Mouse (Mus musculus) limb, embryonic 15.5 days (tissue): ENCODE measurements around the gene Hist1h3e. TPM values are rescaled to one million over a fixed set of nuclear protein-coding genes. Genes with fewer than 3 reads are reported as not detected.

ENCODE experiments used
- ATAC-seq: fragments of 200-750 bp; cut with Nextera tagmentation; 2 replicates; pipeline ENCODE4 v1.8.0; 2017; ENCODE audit warnings: low read depth, moderate TSS enrichment; ENCODE audit not compliant: insufficient number of reproducible peaks, low FRiP score, low TSS enrichment
- H3K27ac ChIP-seq: fragments of 300-500 bp; sonication (generic); 2 replicates; pipeline ENCODE4 v1.5.1; 2015; ENCODE audit warnings: moderate library complexity, mild to moderate bottlenecking, inconsistent platforms
- H3K27me3 ChIP-seq: fragments of 300-500 bp; sonication (generic); 2 replicates; pipeline ENCODE4 v1.6.1; 2015; ENCODE audit warnings: inconsistent platforms
- H3K36me3 ChIP-seq: fragments of 300-500 bp; sonication (generic); 2 replicates; pipeline ENCODE4 v1.6.1; 2015; ENCODE audit warnings: inconsistent platforms
- H3K4me1 ChIP-seq: fragments of 300-500 bp; sonication (generic); 2 replicates; pipeline ENCODE4 v1.6.1; 2015; ENCODE audit warnings: inconsistent platforms
- H3K4me2 ChIP-seq: fragments of 300-500 bp; sonication (generic); 2 replicates; pipeline ENCODE4 v1.6.1; 2015; ENCODE audit warnings: mild to moderate bottlenecking, inconsistent platforms
- H3K4me3 ChIP-seq: fragments of 300-500 bp; sonication (generic); 2 replicates; pipeline ENCODE4 v1.5.1; 2015; ENCODE audit warnings: mild to moderate bottlenecking, inconsistent platforms
- H3K9ac ChIP-seq: fragments of 300-500 bp; sonication (generic); 2 replicates; pipeline ENCODE4 v1.6.1; 2015; ENCODE audit warnings: inconsistent platforms
- H3K9me3 ChIP-seq: fragments of 300-500 bp; sonication (generic); 2 replicates; pipeline ENCODE4 v1.6.1; 2016; ENCODE audit warnings: inconsistent platforms
- WGBS: fragments of 180-500 bp; shearing (Covaris S2); methylation state at CpG from one replicate; pipeline ENCODE4 v1.1.7; 2015; 5-methylcytosine and 5-hydroxymethylcytosine counted together
- microRNA-seq: library from miRNA; unstranded; fragments of <30 nt; microRNA quantifications from one replicate; pipeline ENCODE4, GENCODE M21; 2016
- polyA plus RNA-seq: library from polyadenylated mRNA; unstranded; fragments of >200 nt; fragmentation: Nextera tagmentation; extraction: Ambion mirVana; gene quantifications from 2 replicates; pipeline ENCODE4 v1.2.1, GENCODE M21; 2015

Gene Hist1h3e
- polyA plus RNA-seq, 1 experiment from 2014 or later: 4.8 TPM

- peak; percentile 25; the same call in 1 of the 2 replicates for ATAC-seq
- H3K27me3 ChIP-seq: no peaks in the 10 kb centered on the region
- H3K4me2 ChIP-seq: peak overlapping the region; percentile 56
- H3K36me3 ChIP-seq: no peaks in the 10 kb centered on the region
- under 1% methylated on average over 10 of the region's 10 CpGs for WGBS
- no peaks in the 10 kb centered on the region for H3K9me3 ChIP-seq
- no peak overlapping the region for H3K9ac ChIP-seq
- H3K4me1 ChIP-seq: peaks cover 2% of the 10 kb centered on the region; the same call in 1 of the 2 replicates
- peak overlapping the region; percentile 78 for H3K27ac ChIP-seq
- H3K4me3 ChIP-seq: peak overlapping the region; percentile 51
Observed at GRCm38 (mm10) chr13:23519416-23519815, 42.8 kb downstream of the Hist1h3e start.

GRCm38 (mm10) chr13:23518885-23519284, 43.3 kb downstream of the Hist1h3e start:
- peak overlapping the region; percentile 56 for H3K4me2 ChIP-seq
- H3K4me1 ChIP-seq: peaks cover 2% of the 10 kb centered on the region; the same call in 1 of the 2 replicates
- no peaks in the 10 kb centered on the region for H3K36me3 ChIP-seq
- ATAC-seq: 0 out of 2 replicates have a peak, but pooled peaks have one; percentile 32
- peak overlapping the region; percentile 78 for H3K27ac ChIP-seq
- peak overlapping the region; percentile 51 for H3K4me3 ChIP-seq
- no peaks in the 10 kb centered on the region for H3K27me3 ChIP-seq
- no peak overlapping the region for H3K9ac ChIP-seq
- WGBS: under 1% methylated on average over 6 of the region's 6 CpGs
- H3K9me3 ChIP-seq: no peaks in the 10 kb centered on the region

GRCm38 (mm10) chr13:23518295-23518603, 43.9 kb downstream of the Hist1h3e start:
- peak overlapping the region; percentile 77 for H3K4me2 ChIP-seq
- no peaks in the 10 kb centered on the region for H3K27me3 ChIP-seq
- H3K9ac ChIP-seq: no peak overlapping the region
- H3K36me3 ChIP-seq: no peaks in the 10 kb centered on the region
- H3K4me1 ChIP-seq: peaks cover 2% of the 10 kb centered on the region; the same call in 1 of the 2 replicates
- 0 out of 2 replicates have a peak overlapping the region, but pooled peaks have one; percentile 88 for H3K27ac ChIP-seq
- H3K9me3 ChIP-seq: no peaks in the 10 kb centered on the region
- peak overlapping the region; percentile 51 for H3K4me3 ChIP-seq
- WGBS: under 1% methylated on average over 6 of the region's 6 CpGs
- no peak for ATAC-seq

- H3K4me3 ChIP-seq: peak overlapping the region; percentile 51
- under 1% methylated on average over 27 of the region's 27 CpGs for whole genome bisulfite sequencing
- H3K9me3 ChIP-seq: no peaks in the 10 kb centered on the region
- peak overlapping the region; percentile 77 for H3K4me2 ChIP-seq
- peak; percentile 86 for ATAC-seq
- peak overlapping the region; percentile 88 for H3K27ac ChIP-seq
- H3K4me1 ChIP-seq: peaks cover 2% of the 10 kb centered on the region; the same call in 1 of the 2 replicates
- no peak overlapping the region for H3K9ac ChIP-seq
- H3K27me3 ChIP-seq: no peaks in the 10 kb centered on the region
- no peaks in the 10 kb centered on the region for H3K36me3 ChIP-seq
Observed at GRCm38 (mm10) chr13:23517603-23518294, 44.4 kb downstream of the Hist1h3e start.

- Histone ChIP-seq H3K27me3 (no peaks in the 10 kb centered on the region), H3K4me2 (peak overlapping the region; percentile 77), H3K4me1 (peaks cover 2% of the 10 kb centered on the region; the same call in 1 of the 2 replicates), H3K4me3 (peak overlapping the region; percentile 51), H3K27ac (peak overlapping the region; percentile 88), H3K36me3 (no peaks in the 10 kb centered on the region), H3K9me3 (no peaks in the 10 kb centered on the region), H3K9ac (no peak overlapping the region)
- ATAC-seq: peak; percentile 52; the same call in 1 of the 2 replicates
- WGBS: under 1% methylated on average over 19 of the region's 19 CpGs
Observed at GRCm38 (mm10) chr13:23516822-23517602, 45.2 kb downstream of the Hist1h3e start.

GRCm38 (mm10) chr13:23515826-23516620, 46.1 kb downstream of the Hist1h3e start:
- Histone ChIP-seq H3K9me3 (no peaks in the 10 kb centered on the region), H3K36me3 (no peaks in the 10 kb centered on the region), H3K27ac (0 out of 2 replicates have a peak overlapping the region, but pooled peaks have one; percentile 27), H3K27me3 (no peaks in the 10 kb centered on the region), H3K4me3 (peak overlapping the region; percentile 51), H3K4me1 (peaks cover 2% of the 10 kb centered on the region; the same call in 1 of the 2 replicates), H3K4me2 (peak overlapping the region; percentile 52), H3K9ac (no peak overlapping the region)
- WGBS: 46% methylated on average over 15 of the region's 15 CpGs
- ATAC-seq: no peak

- H3K27me3 ChIP-seq: no peaks in the 10 kb centered on the region
- H3K9me3 ChIP-seq: no peaks in the 10 kb centered on the region
- WGBS: 79% methylated on average over 5 of the region's 5 CpGs
- no peak overlapping the region for H3K4me2 ChIP-seq
- no peaks in the 10 kb centered on the region for H3K36me3 ChIP-seq
- H3K27ac ChIP-seq: no peak overlapping the region
- no peak overlapping the region for H3K4me3 ChIP-seq
- no peak for ATAC-seq
- peaks cover 2% of the 10 kb centered on the region; the same call in 1 of the 2 replicates for H3K4me1 ChIP-seq
- no peak overlapping the region for H3K9ac ChIP-seq
Observed at GRCm38 (mm10) chr13:23515281-23515680, 46.9 kb downstream of the Hist1h3e start.

GRCm38 (mm10) chr13:23513517-23513916, 48.7 kb downstream of the Hist1h3e start:
- 83% methylated on average over 1 of the region's 1 CpGs for WGBS

More at GRCm38 (mm10) chr13:23513517-23513916, 48.7 kb downstream of the Hist1h3e start:
- H3K4me2 ChIP-seq: no peak overlapping the region
- no peaks in the 10 kb centered on the region for H3K36me3 ChIP-seq
- H3K27me3 ChIP-seq: no peaks in the 10 kb centered on the region
- H3K9ac ChIP-seq: no peak overlapping the region
- no peaks in the 10 kb centered on the region for H3K9me3 ChIP-seq
- H3K27ac ChIP-seq: no peak overlapping the region
- H3K4me1 ChIP-seq: peaks cover 2% of the 10 kb centered on the region; the same call in 1 of the 2 replicates
- no peak overlapping the region for H3K4me3 ChIP-seq
- ATAC-seq: no peak

Small RNAs within 50 kb of the gene (microRNA-seq; reads per million reads assigned to microRNA genes)
- gene Gm44297: 0.61 reads per million
- gene Gm44359: not detected
- gene Gm44394: not detected
- gene n-TStga1: 2.5 reads per million, percentile 5 among the genes with 10 or more reads in this experiment

Other genes with a start within 250 kb of the Hist1h3e start
- 42.4 and 44.2 TPM in 2 replicates for gene Zfp322a, start 193.2 kb downstream of the Hist1h3e start, polyA plus RNA-seq
- 11.9 and 13.9 TPM in 2 replicates for gene Abt1, start 138.5 kb downstream of the Hist1h3e start, polyA plus RNA-seq
- gene Btn1a1, start 96.5 kb downstream of the Hist1h3e start, polyA plus RNA-seq: 0.18 and 0.22 TPM in 2 replicates
- gene Btn2a2, start 73.5 kb downstream of the Hist1h3e start, polyA plus RNA-seq: 0.61 and 0.67 TPM in 2 replicates
- 4.8 and 6.3 TPM in 2 replicates for gene Hist1h4h, start 31.3 kb downstream of the Hist1h3e start, polyA plus RNA-seq
- 4.1 and 7.5 TPM in 2 replicates for gene Hist1h2af, start 28.5 kb downstream of the Hist1h3e start, polyA plus RNA-seq
- 3.4 and 5.4 TPM in 2 replicates for gene Hist1h3g, start 26.9 kb downstream of the Hist1h3e start, polyA plus RNA-seq
- 0.77 and 0.83 TPM in 2 replicates for gene Hist1h2bh, start 19.0 kb downstream of the Hist1h3e start, polyA plus RNA-seq
- 1.1 TPM in 1 of 2 replicates, not detected in the other for gene Hist1h3f, start 18.3 kb downstream of the Hist1h3e start, polyA plus RNA-seq
- 0.65 and 0.95 TPM in 2 replicates for gene Hist1h4f, start 10.7 kb downstream of the Hist1h3e start, polyA plus RNA-seq
- 0.32 and 0.51 TPM in 2 replicates for gene Hist1h1d, start 9.1 kb downstream of the Hist1h3e start, polyA plus RNA-seq
- 68.7 and 88.5 TPM in 2 replicates for gene Hist1h2ae, start 8.9 kb upstream of the Hist1h3e start, polyA plus RNA-seq
- 5.5 and 6.0 TPM in 2 replicates for gene Hist1h2bg, start 9.0 kb upstream of the Hist1h3e start, polyA plus RNA-seq
- gene Hist1h2bf, start 11.8 kb upstream of the Hist1h3e start, polyA plus RNA-seq: 2.9 and 5.8 TPM in 2 replicates
- gene Hist1h2ad, start 12.0 kb upstream of the Hist1h3e start, polyA plus RNA-seq: 0.89 and 2.3 TPM in 2 replicates
- 5.8 and 6.5 TPM in 2 replicates for gene Hist1h3d, start 13.4 kb upstream of the Hist1h3e start, polyA plus RNA-seq
- 75.2 and 108 TPM in 2 replicates for gene Hist1h4d, start 19.2 kb upstream of the Hist1h3e start, polyA plus RNA-seq
- gene Hist1h2be, start 58.8 kb upstream of the Hist1h3e start, polyA plus RNA-seq: 1.9 and 2.1 TPM in 2 replicates
- 17.2 and 18.2 TPM in 2 replicates for gene Hist1h1e, start 60.2 kb upstream of the Hist1h3e start, polyA plus RNA-seq
- gene Hist1h2ac, start 121.6 kb upstream of the Hist1h3e start, polyA plus RNA-seq: 0.76 and 0.78 TPM in 2 replicates
- gene Hist1h2bc, start 121.8 kb upstream of the Hist1h3e start, polyA plus RNA-seq: 47.2 and 57.0 TPM in 2 replicates
- gene Hist1h1t, start 133.4 kb upstream of the Hist1h3e start, polyA plus RNA-seq: 0.20 TPM in 1 of 2 replicates, not detected in the other
- gene Hist1h4c, start 136.1 kb upstream of the Hist1h3e start, polyA plus RNA-seq: 3.2 and 4.0 TPM in 2 replicates
- gene Hfe, start 148.5 kb upstream of the Hist1h3e start, polyA plus RNA-seq: 7.3 and 10.3 TPM in 2 replicates
- gene Hist1h1c, start 176.4 kb upstream of the Hist1h3e start, polyA plus RNA-seq: 28.0 and 31.1 TPM in 2 replicates
- gene Hist1h3c, start 183.2 kb upstream of the Hist1h3e start, polyA plus RNA-seq: 5.8 and 6.6 TPM in 2 replicates
- 2.0 and 2.1 TPM in 2 replicates for gene Hist1h2bb, start 184.4 kb upstream of the Hist1h3e start, polyA plus RNA-seq
- gene Hist1h2ab, start 188.8 kb upstream of the Hist1h3e start, polyA plus RNA-seq: 23.3 and 37.2 TPM in 2 replicates
- gene Hist1h3b, start 189.9 kb upstream of the Hist1h3e start, polyA plus RNA-seq: 4.0 and 12.0 TPM in 2 replicates
- 4.1 and 4.5 TPM in 2 replicates for gene Hist1h4b, start 194.6 kb upstream of the Hist1h3e start, polyA plus RNA-seq
- 0.33 and 0.60 TPM in 2 replicates for gene Hist1h4a, start 198.9 kb upstream of the Hist1h3e start, polyA plus RNA-seq
- gene Hist1h3a, start 200.0 kb upstream of the Hist1h3e start, polyA plus RNA-seq: 3.1 and 7.2 TPM in 2 replicates
- 0.74 and 2.1 TPM in 2 replicates for gene Hist1h1a, start 201.3 kb upstream of the Hist1h3e start, polyA plus RNA-seq
- not detected in 2 replicates for gene Trim38, start 207.5 kb upstream of the Hist1h3e start, polyA plus RNA-seq
- not detected in 2 replicates for gene Slc17a2, start 244.6 kb upstream of the Hist1h3e start, polyA plus RNA-seq